Mouse (Mus musculus): ENCODE data around the gene Cacng5.

Gene Cacng5

GRCm38 (mm10) chr11:107914634-107915226 is at the start of gene Cacng5:
Cacng5 (minus strand) TSS chr11:107915055.
- no peak for DNase-seq

DNA sequence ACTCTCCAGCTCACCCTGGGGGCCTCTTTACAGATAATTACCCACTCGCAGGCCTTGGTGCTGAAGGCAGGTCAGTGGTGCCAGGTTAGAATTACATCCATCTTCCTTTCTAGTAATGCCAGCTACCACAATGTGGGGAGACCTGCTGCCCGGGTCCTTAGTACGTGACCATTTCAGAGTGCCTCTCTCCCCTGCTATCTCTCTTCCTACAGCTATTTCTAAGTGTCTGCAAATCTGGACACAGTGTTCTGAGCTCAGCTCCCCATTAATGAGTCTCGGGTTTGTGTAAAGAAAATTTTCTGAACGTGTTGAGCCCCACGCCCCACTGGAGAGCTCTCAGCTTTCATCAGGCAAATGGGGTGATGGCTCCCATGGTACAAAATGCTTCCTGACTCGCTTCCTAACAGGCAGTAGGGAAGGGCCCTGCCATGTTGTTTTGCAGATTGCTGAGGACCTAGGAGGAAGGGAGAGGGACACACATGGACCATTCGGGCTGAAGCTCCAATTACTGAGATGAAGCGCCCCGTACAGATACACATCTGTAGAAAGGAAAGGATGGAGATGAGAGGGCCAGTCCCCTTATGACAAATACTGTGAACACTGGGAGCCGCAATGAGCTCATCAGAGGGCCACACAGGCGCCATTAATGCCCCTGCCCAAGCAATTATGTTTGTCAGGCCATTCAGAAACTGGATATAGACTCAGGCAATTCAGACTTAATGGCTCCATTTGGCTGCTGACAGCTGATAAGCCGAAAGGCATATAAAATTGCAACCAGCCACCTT is 42.9 kb upstream of the Cacng5 start:
- no peak for DNase-seq

DNA sequence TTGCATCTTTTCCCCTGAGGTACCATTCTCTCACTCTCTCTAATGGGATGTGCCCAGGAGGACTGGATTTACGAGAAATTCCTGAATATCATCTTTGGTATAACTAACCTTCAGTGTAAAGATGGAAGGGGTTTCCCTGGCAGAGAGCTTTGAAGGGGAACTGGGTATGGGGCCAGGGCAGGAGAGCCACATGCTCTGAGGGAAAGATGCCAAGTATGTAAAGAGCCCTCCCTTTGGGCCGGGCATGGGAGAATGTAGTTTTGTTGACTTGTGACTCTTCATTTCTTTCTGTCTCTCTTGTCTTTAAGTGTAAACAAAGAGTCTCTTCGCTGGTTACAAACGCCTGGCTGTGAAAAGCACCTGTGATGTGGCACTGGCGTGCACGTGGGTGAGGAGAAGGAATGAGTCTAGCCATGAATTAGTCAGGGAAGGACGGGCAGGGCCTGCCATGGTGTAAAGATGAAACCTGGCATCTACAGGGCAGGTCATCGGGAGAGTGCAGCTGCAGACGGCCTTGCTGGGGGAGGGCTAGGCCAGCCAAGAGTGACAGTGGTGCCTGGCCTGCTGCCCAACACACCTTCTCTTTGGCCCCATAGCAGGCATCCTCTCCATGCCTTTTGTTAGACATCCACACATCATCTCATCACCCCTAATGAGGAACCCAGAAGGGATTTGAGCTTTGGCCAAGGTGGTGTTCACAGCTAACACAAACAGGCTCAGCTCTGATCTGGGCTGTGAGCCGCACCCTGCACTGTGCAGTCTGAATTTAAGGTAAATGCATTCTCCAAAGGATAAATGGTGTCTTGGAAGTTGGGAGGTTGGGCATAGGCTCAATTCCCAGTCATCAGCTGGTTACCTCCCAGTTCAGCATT is 40.6 kb upstream of the Cacng5 start:
- no peak for DNase-seq

DNA sequence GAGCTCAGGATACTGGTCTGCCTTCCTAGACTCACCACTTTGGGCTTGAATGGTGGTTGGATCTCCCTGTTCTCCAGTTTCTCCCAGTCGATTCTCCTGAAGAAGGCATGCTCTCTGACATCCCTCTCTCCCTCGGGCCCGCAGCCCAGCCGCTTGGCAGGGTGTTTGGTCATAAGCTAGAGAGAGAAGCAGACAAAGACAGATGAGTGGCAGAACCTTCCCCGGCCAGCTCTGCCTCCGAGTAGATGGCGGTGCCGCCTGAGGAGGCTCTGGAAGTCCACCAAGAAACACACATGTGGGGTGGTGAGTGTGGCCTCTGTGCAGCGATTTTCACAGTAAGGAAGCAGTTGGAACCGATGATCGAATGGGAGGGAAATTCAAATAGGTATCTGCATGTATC is 36.6 kb upstream of the Cacng5 start:
- DNase-seq: no peak

- no peak for DNase-seq
These were observed 35.8 kb upstream of the Cacng5 start for GRCm38 (mm10) chr11:107950658-107951057.

- no peak for DNase-seq
These were observed 35.4 kb upstream of the Cacng5 start for GRCm38 (mm10) chr11:107950211-107950610.

GRCm38 (mm10) chr11:107947951-107948350 is 33.1 kb upstream of the Cacng5 start:
- no peak for DNase-seq

DNA sequence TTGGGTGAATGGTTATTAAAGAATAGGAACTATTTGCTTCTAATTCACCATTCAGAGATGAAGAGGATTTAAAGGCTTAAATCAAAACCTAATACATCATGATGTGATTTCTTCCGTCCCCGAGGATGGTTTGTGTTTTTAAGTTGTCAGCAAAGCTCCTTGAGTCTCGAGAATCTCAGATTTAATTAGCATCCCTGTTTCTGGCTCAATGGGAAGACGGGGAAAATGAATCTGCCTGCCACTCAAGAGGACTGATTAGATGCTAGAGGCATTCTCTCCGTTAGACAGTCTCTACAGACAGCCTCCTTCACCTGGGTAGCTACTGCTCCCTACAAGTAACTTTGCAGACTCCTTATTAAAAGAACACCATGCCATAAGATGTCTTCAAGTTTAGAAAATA is 32.0 kb upstream of the Cacng5 start:
- no peak for DNase-seq

- DNase-seq: no peak
These were observed 22.1 kb upstream of the Cacng5 start for GRCm38 (mm10) chr11:107936929-107937328.

DNA sequence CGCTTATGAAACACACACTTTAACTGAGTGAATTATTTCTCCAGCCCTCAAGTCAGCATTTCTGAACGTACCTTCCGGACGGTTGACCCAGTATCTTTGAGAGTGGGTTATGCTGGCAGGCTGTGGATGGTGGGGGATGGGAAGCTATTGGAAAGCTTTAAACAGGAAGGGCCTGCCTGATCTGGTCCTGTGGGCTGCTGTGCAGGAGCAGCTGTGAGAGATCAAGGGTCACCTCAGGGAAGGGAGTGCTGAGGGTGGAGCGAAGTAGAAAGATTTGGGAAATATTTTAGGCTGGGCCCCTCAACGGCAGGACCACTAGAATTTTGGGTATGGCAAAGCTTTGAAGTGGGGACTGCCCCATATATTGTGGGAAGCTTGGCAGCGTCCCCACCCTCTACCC is 16.9 kb upstream of the Cacng5 start:
- no peak for DNase-seq

- DNase-seq: no peak
These were observed 16.4 kb upstream of the Cacng5 start for GRCm38 (mm10) chr11:107931288-107931687.

- DNase-seq: no peak
These were observed 14.9 kb upstream of the Cacng5 start for GRCm38 (mm10) chr11:107929712-107930111.

- DNase-seq: no peak
These were observed 5.1 kb upstream of the Cacng5 start for GRCm38 (mm10) chr11:107919852-107920508.

DNA sequence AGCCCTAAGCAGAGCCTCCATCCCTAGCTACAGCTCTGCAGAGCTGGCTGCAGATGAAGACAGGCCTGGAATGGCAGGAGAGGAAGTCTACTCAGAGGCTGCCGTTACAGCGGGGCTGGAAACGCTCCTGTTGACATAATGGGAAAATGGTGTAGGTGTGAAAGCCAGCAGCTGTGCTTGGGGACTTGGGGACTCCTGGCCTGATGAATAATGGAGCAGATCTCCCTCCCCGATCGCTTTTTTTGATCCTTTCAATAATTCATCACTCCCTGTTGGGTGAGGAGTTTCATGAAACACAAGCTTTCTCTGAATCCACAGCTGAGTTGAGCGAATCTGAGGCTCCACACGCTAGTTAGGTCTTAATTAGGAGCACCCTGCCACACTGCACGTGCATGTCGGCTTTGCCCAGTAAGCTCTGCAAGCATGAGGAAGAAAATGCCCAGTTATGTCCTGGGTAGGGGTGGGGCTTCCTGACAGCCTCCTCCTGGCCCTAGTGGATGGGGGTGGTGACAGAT is 2.9 kb upstream of the Cacng5 start:
- no peak for DNase-seq

- no peak for DNase-seq
These were observed 1.5 kb downstream of the Cacng5 start for GRCm38 (mm10) chr11:107913317-107913716.

DNA sequence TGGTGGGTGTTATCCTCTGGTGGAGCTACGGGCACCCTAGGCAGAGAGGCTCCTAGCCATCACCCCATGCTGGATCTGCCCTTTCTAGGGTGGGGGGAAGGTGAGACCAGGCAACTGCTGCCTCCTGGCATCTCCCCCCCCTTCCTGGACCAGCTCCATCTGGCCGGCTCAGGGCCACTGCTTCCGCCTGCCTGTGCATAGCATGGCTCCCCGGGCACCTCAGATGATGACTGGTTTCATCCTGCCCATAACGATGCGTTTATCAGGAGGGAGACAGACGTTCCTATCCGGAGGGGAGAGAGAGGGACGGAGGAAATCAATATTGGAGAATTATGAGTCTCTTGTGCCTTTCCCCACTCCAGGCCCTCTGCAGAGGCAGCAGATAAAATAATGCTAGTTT is 9.5 kb downstream of the Cacng5 start:
- no peak for DNase-seq

DNA sequence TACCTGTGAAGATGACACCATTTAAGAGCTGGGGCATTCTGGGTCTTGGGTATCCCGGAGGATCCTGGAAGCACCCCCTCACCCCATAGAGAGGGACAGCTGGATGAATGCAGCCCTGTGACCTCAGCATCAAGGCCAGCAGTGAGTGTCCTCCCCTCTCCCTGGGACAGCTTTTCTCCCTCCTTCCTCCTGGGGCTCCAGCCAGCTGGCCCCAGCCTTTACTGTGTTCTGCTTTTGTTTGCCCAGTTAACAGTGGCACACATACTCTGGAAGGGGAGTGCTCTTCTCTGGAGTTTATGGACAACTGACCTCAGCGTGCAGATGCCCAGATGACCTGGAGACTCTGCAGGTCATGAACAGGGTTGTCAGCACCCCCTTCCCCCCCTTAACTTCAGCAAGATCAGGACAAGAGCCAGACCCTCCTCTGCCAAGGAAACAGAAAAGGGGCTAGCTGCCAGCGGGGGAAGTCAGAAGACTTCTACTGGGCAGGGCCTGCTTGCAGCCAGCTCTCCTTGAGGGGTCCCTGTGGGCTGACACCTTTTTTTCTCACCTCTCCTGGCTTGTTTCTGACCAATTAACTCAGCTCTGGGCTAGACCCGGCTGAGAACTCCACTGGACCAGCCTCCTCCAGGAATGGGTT is 10.8 kb downstream of the Cacng5 start:
- DNase-seq: no peak

- DNase-seq: no peak
These were observed 14.4 kb downstream of the Cacng5 start for GRCm38 (mm10) chr11:107900470-107900869.

DNA sequence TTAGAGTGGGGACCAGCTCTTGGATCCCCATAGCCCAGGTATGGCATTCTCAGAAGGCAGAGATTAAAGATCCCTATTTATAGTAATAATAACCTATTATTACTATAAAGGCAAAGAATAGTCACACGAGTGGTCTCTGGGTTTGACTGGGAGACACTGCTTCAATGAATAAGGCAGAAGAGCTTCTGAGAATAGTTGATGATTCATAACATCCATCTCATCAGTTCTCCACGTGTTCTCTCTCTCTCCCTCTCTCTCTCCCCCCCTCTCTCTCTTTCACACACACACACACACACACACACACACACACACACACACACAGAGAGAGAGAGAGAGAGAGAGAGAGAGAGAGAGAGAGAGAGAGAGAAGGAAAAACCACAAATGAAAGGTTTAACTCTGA is 16.2 kb downstream of the Cacng5 start:
- DNase-seq: no peak

GRCm38 (mm10) chr11:107895635-107896034 is 19.2 kb downstream of the Cacng5 start:
- DNase-seq: no peak

DNA sequence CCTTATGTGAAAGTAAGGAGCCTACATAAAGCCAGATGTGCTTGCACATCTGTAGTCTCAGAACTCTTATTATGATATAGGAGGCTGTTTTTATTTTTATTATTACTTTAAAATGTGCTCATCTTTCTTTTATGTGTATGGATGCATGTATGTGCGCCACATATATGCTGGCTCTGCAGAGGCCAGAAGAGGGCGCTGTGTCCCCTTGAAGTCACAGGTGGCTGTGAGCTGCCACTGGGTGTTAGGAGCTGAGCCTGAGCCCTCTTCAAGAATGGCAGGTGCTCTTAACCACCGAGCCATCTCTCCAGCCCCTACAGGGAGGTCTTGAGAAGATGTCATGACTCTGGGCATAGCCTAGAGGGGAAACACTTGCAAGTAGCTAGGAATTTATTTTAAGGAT is 23.5 kb downstream of the Cacng5 start:
- no peak for DNase-seq

DNA sequence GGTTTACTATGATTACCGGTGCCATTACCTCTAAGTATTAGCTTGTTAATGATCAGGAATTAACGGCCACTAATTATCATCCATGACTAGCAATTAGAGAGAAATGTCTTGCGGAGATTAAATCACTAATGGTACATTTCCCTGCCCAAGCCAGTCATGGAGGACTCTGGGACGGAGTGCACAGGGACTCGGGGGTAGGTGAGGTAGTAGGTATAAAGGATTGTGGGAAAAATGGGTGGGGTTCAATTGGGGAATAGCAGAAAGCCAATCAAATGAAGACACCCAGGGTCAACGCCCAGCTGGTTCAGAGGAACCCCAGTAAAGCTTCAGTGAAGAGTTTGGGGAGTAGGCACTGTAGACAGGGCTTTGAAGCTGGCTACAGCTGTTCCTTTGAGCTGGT is 27.5 kb downstream of the Cacng5 start:
- no peak for DNase-seq
